Mouse (Mus musculus): ENCODE results near the gene Elf1. TPM values are rescaled to one million over a fixed set of nuclear protein-coding genes. Genes with fewer than 3 reads are reported as not detected.
"Not testable (repeated sequence)": the region's sequence is repeated elsewhere in the genome, so short reads cannot be mapped to it uniquely, and the experiment has no call there.

Elf1 gene
- polyA plus RNA-seq, 1 experiment from 2014 or later, result 10.1 TPM

GRCm38 (mm10) chr14:79452591-79452934 is 28.4 kb upstream of the Elf1 start:
- H3K4me2 ChIP-seq (ENCODE audit: low read depth, low read length); DNase-seq (ENCODE audit: low spot score); H3K4me3 ChIP-seq (ENCODE audit: low read depth, low read length); H3K27me3 ChIP-seq (ENCODE audit: control insufficient read depth, insufficient read depth, low read length); H3K27ac ChIP-seq (replicated peaks; ENCODE audit: low read depth, low read length); H3K9me3 ChIP-seq (replicated peaks; ENCODE audit: control insufficient read depth, low read length); H3K4me1 ChIP-seq (ENCODE audit: control insufficient read depth, insufficient read depth, low read length); H3K36me3 ChIP-seq (replicated peaks; ENCODE audit: control insufficient read depth, insufficient read depth, low read depth, low read length); H3K9ac ChIP-seq (replicated peaks; ENCODE audit: low read length): not testable (repeated sequence)
- ATAC-seq (replicated peaks; ENCODE audit: insufficient number of reproducible peaks, low FRiP score, low TSS enrichment, low read depth), result peak; percentile 20
- WGBS, result 97% methylated on average over 4 of the region's 10 CpGs

GRCm38 (mm10) chr14:79460401-79460800 is 20.6 kb upstream of the Elf1 start:
- no peak for ATAC-seq (replicated peaks; ENCODE audit: insufficient number of reproducible peaks, low FRiP score, low TSS enrichment, low read depth)
- Histone ChIP-seq H3K4me2 (ENCODE audit: low read depth, low read length) (no peak overlapping the region), H3K4me3 (ENCODE audit: low read depth, low read length) (no peak overlapping the region), H3K36me3 (replicated peaks; ENCODE audit: control insufficient read depth, insufficient read depth, low read depth, low read length) (no peaks in the 10 kb centered on the region; the same call in 1 of the 2 replicates), H3K27me3 (ENCODE audit: control insufficient read depth, insufficient read depth, low read length) (no peaks in the 10 kb centered on the region), H3K4me1 (ENCODE audit: control insufficient read depth, insufficient read depth, low read length) (no peaks in the 10 kb centered on the region), H3K9ac (replicated peaks; ENCODE audit: low read length) (no peak overlapping the region), H3K27ac (replicated peaks; ENCODE audit: low read depth, low read length) (no peak overlapping the region), H3K9me3 (replicated peaks; ENCODE audit: control insufficient read depth, low read length) (no peaks in the 10 kb centered on the region)
- DNase-seq (ENCODE audit: low spot score), result no peak
- WGBS, result 85% methylated on average over 1 of the region's 1 CpGs

DNA sequence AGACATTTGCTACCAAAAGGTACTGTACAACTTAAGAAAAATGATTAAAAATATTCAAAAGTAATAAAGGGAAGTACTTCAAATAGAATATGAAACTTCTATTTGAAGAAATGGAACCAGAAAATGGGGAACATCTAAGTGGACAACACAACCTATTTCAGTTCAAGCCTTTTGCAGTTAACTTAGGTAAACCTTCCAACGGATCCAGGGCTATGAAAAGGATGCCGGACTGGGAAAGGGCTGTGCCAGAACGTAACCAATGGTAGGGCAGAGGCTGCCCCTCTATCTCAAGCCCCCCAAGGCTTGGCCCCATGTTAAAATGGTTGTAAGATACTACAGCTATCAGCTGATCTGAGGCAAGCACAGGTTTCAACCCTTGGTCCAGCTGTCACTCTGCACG is 20.0 kb upstream of the Elf1 start:
- Histone ChIP-seq H3K36me3 (replicated peaks; ENCODE audit: control insufficient read depth, insufficient read depth, low read depth, low read length) (no peaks in the 10 kb centered on the region; the same call in 1 of the 2 replicates), H3K4me1 (ENCODE audit: control insufficient read depth, insufficient read depth, low read length) (no peaks in the 10 kb centered on the region), H3K4me3 (ENCODE audit: low read depth, low read length) (no peak overlapping the region), H3K27me3 (ENCODE audit: control insufficient read depth, insufficient read depth, low read length) (no peaks in the 10 kb centered on the region), H3K27ac (replicated peaks; ENCODE audit: low read depth, low read length) (no peak overlapping the region), H3K9ac (replicated peaks; ENCODE audit: low read length) (no peak overlapping the region), H3K9me3 (replicated peaks; ENCODE audit: control insufficient read depth, low read length) (no peaks in the 10 kb centered on the region), H3K4me2 (ENCODE audit: low read depth, low read length) (no peak overlapping the region)
- WGBS, result 95% methylated on average over 4 of the region's 4 CpGs
- ATAC-seq (replicated peaks; ENCODE audit: insufficient number of reproducible peaks, low FRiP score, low TSS enrichment, low read depth) (no peak), DNase-seq (ENCODE audit: low spot score) (no peak)

DNA sequence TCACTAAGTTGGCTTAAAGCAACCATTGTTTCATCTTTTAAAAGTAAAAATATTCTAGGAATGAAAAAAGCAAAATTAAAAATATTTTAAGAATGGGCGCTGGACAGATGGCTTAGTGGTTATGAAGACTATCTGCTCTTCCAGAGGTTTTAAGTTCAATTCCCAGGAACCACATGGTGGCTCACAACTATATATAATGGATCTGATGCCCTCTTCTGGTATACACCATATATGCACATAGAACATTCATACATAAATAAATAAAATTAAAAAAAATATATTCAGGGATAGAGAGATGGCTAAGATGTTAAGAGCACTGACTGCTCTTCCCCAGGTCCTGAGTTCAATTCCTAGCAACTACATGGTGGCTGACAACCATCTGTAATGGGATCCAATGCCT is 15.4 kb upstream of the Elf1 start:
- ATAC-seq (replicated peaks; ENCODE audit: insufficient number of reproducible peaks, low FRiP score, low TSS enrichment, low read depth), result no peak
- H3K4me1 ChIP-seq (ENCODE audit: control insufficient read depth, insufficient read depth, low read length), result no peaks in the 10 kb centered on the region
- H3K36me3 ChIP-seq (replicated peaks; ENCODE audit: control insufficient read depth, insufficient read depth, low read depth, low read length), result no peaks in the 10 kb centered on the region; the same call in none of the 2 replicates

DNA sequence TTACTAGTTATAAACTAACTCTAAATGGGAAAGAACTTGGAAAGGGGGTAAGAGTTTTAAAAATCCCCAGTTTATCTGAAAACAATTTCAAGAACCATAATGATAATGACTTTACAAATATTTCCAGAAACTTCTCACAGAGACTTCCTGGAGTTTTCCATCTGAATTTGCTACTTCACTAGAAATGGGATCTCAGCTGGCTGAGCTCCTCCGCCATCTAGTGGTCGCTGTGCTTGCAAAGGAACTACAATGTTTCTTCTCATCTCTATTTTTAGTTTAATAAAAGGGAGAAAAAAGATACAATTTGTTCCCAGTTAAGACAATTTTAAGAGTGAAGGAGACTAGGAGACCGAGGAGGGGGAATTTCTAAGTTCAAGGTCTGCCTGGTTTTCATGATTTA is 13.4 kb upstream of the Elf1 start:
- no peak overlapping the region for H3K4me3 ChIP-seq (ENCODE audit: low read depth, low read length)
- no peaks in the 10 kb centered on the region for H3K27me3 ChIP-seq (ENCODE audit: control insufficient read depth, insufficient read depth, low read length)
- H3K36me3 ChIP-seq (replicated peaks; ENCODE audit: control insufficient read depth, insufficient read depth, low read depth, low read length), result no peaks in the 10 kb centered on the region; the same call in none of the 2 replicates
- no peak for ATAC-seq (replicated peaks; ENCODE audit: insufficient number of reproducible peaks, low FRiP score, low TSS enrichment, low read depth)
- H3K4me1 ChIP-seq (ENCODE audit: control insufficient read depth, insufficient read depth, low read length), result no peaks in the 10 kb centered on the region
- no peak overlapping the region for H3K4me2 ChIP-seq (ENCODE audit: low read depth, low read length)
- peak; percentile 74 for DNase-seq (ENCODE audit: low spot score)
- no peaks in the 10 kb centered on the region for H3K9me3 ChIP-seq (replicated peaks; ENCODE audit: control insufficient read depth, low read length)
- WGBS, result 23% methylated on average over 3 of the region's 3 CpGs
- no peak overlapping the region for H3K27ac ChIP-seq (replicated peaks; ENCODE audit: low read depth, low read length)
- H3K9ac ChIP-seq (replicated peaks; ENCODE audit: low read length), result no peak overlapping the region

More for the DNA sequence above, 15.4 kb upstream of the Elf1 start:
- Histone ChIP-seq H3K9ac (replicated peaks; ENCODE audit: low read length) (no peak overlapping the region), H3K27me3 (ENCODE audit: control insufficient read depth, insufficient read depth, low read length) (no peaks in the 10 kb centered on the region), H3K4me3 (ENCODE audit: low read depth, low read length) (no peak overlapping the region), H3K9me3 (replicated peaks; ENCODE audit: control insufficient read depth, low read length) (no peaks in the 10 kb centered on the region), H3K4me2 (ENCODE audit: low read depth, low read length) (no peak overlapping the region), H3K27ac (replicated peaks; ENCODE audit: low read depth, low read length) (no peak overlapping the region)
- no peak for DNase-seq (ENCODE audit: low spot score)
- 88% methylated on average over 1 of the region's 1 CpGs for WGBS

DNA sequence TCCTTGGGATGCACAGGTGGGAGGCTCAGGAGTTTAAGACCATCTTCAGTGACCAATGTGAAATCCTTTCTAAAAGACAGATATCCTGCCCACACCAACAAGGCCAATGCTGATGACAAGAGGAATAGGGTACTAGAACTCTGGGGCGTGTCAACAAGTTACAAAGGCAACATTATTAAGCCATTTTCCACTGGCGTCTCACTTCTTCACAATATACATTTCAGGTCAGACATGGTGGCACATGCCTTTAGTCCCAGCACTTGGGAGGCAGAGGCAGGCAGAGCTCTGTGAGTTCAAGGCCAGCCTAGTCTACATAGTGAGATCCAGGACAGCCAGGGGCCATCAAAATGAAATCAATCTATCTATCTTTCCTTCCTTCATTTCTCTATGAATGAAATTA is 7.6 kb upstream of the Elf1 start:
- Histone ChIP-seq H3K27ac (replicated peaks; ENCODE audit: low read depth, low read length) (no peak overlapping the region), H3K27me3 (ENCODE audit: control insufficient read depth, insufficient read depth, low read length) (no peaks in the 10 kb centered on the region), H3K9ac (replicated peaks; ENCODE audit: low read length) (no peak overlapping the region), H3K9me3 (replicated peaks; ENCODE audit: control insufficient read depth, low read length) (no peaks in the 10 kb centered on the region), H3K4me1 (ENCODE audit: control insufficient read depth, insufficient read depth, low read length) (no peaks in the 10 kb centered on the region), H3K4me2 (ENCODE audit: low read depth, low read length) (no peak overlapping the region), H3K4me3 (ENCODE audit: low read depth, low read length) (no peak overlapping the region), H3K36me3 (replicated peaks; ENCODE audit: control insufficient read depth, insufficient read depth, low read depth, low read length) (no peaks in the 10 kb centered on the region; the same call in 1 of the 2 replicates)
- 91% methylated on average over 2 of the region's 2 CpGs for WGBS
- no peak for ATAC-seq (replicated peaks; ENCODE audit: insufficient number of reproducible peaks, low FRiP score, low TSS enrichment, low read depth)
- no peak for DNase-seq (ENCODE audit: low spot score)

GRCm38 (mm10) chr14:79481339-79482151 is 551 bp downstream of the Elf1 start, which contains the start of gene Wbp4:
Gene Wbp4 (minus strand): TSS chr14:79481520.
- H3K4me2 ChIP-seq (ENCODE audit: low read depth, low read length), result peak within 1 kb of the TSS; percentile 48
- H3K36me3 ChIP-seq (replicated peaks; ENCODE audit: control insufficient read depth, insufficient read depth, low read depth, low read length), result no peaks in the 10 kb centered on the region
- no peaks in the 10 kb centered on the region for H3K27me3 ChIP-seq (ENCODE audit: control insufficient read depth, insufficient read depth, low read length)
- H3K4me3 ChIP-seq (ENCODE audit: low read depth, low read length), result peak within 1 kb of the TSS; percentile 87
- under 1% methylated on average over 80 of the region's 86 CpGs for WGBS
- no peaks in the 10 kb centered on the region for H3K9me3 ChIP-seq (replicated peaks; ENCODE audit: control insufficient read depth, low read length)
- DNase-seq (ENCODE audit: low spot score), result peak; percentile 93
- ATAC-seq (replicated peaks; ENCODE audit: insufficient number of reproducible peaks, low FRiP score, low TSS enrichment, low read depth), result peak; percentile 93
- H3K9ac ChIP-seq (replicated peaks; ENCODE audit: low read length), result peak within 1 kb of the TSS; percentile 96
- H3K4me1 ChIP-seq (ENCODE audit: control insufficient read depth, insufficient read depth, low read length), result peaks cover 2% of the 10 kb centered on the region; the same call in 1 of the 2 replicates
- peak within 1 kb of the TSS; percentile 99 for H3K27ac ChIP-seq (replicated peaks; ENCODE audit: low read depth, low read length)

DNA sequence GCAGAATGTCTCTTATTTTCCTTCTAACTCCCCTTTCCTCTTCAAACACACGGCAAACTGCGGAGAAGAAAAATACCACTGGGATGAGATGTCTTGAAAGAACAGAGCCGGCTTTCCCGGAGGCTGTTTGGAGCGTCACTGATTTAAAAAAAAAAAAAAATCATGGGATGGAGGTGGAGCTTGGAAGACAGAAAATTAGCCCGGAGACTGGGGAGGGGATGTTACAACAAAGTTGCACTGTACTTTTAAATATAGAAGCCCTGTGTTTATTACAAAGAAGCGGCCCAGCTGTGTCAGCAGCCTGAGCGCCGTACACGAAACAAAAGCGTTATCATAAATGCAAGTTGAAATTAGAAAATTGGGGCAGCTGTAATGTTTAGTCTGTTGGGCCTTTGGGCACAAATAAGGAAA is 1.3 kb downstream of the Elf1 start:
- DNase-seq (ENCODE audit: low spot score) (peak; percentile 69), ATAC-seq (replicated peaks; ENCODE audit: insufficient number of reproducible peaks, low FRiP score, low TSS enrichment, low read depth) (no peak)
- under 1% methylated on average over 11 of the region's 11 CpGs for WGBS
- no peaks in the 10 kb centered on the region for H3K9me3 ChIP-seq (replicated peaks; ENCODE audit: control insufficient read depth, low read length)
- H3K4me3 ChIP-seq (ENCODE audit: low read depth, low read length), result peak overlapping the region; percentile 87
- H3K4me1 ChIP-seq (ENCODE audit: control insufficient read depth, insufficient read depth, low read length), result peaks cover 2% of the 10 kb centered on the region
- H3K27ac ChIP-seq (replicated peaks; ENCODE audit: low read depth, low read length), result peak overlapping the region; percentile 92
- H3K27me3 ChIP-seq (ENCODE audit: control insufficient read depth, insufficient read depth, low read length), result no peaks in the 10 kb centered on the region
- peak overlapping the region; percentile 96 for H3K9ac ChIP-seq (replicated peaks; ENCODE audit: low read length)
- no peaks in the 10 kb centered on the region for H3K36me3 ChIP-seq (replicated peaks; ENCODE audit: control insufficient read depth, insufficient read depth, low read depth, low read length)
- peak overlapping the region; percentile 48 for H3K4me2 ChIP-seq (ENCODE audit: low read depth, low read length)
